Mouse (Mus musculus): ENCODE results near the gene Gm28729. TPM values are rescaled to one million over a fixed set of nuclear protein-coding genes. Genes with fewer than 3 reads are reported as not detected.
"Not testable (repeated sequence)": the region's sequence is repeated elsewhere in the genome, so short reads cannot be mapped to it uniquely, and the experiment has no call there.

The Gm28729 gene
- polyA plus RNA-seq, 1 experiment from 2014 or later = not detected

- Histone ChIP-seq H3K27ac (no peak overlapping the region), H3K4me1 (replicated peaks) (no peaks in the 10 kb centered on the region), H3K9ac (no peak overlapping the region), H3K36me3 (no peaks in the 10 kb centered on the region), H3K9me3 (replicated peaks) (no peaks in the 10 kb centered on the region), H3K4me2 (no peak overlapping the region), H3K4me3 (replicated peaks) (no peak overlapping the region), H3K27me3 (no peaks in the 10 kb centered on the region)
- peak; percentile 32 for DNase-seq
- WGBS (ENCODE audit: insufficient replicate concordance) = 32% methylated on average over 12 of the region's 12 CpGs
- ATAC-seq (ENCODE audit: low read depth) = no peak
Observed at GRCm38 (mm10) chr9:96491810-96492209, 33.3 kb downstream of the Gm28729 start.

GRCm38 (mm10) chr9:96487869-96488268, 37.2 kb downstream of the Gm28729 start:
- 78% methylated on average over 5 of the region's 5 CpGs for WGBS (ENCODE audit: insufficient replicate concordance)
- not testable (repeated sequence) for H3K4me2 ChIP-seq; H3K27me3 ChIP-seq; H3K27ac ChIP-seq; H3K36me3 ChIP-seq; ATAC-seq (ENCODE audit: low read depth); H3K4me3 ChIP-seq (replicated peaks); H3K9me3 ChIP-seq (replicated peaks); H3K9ac ChIP-seq; DNase-seq
- peaks cover 10% of the 10 kb centered on the region for H3K4me1 ChIP-seq (replicated peaks)

GRCm38 (mm10) chr9:96483648-96484047, 41.4 kb downstream of the Gm28729 start:
- DNase-seq = no peak
- Histone ChIP-seq H3K9ac (no peak overlapping the region), H3K27ac (no peak overlapping the region), H3K27me3 (no peaks in the 10 kb centered on the region; the same call in 1 of the 2 replicates), H3K4me1 (replicated peaks) (peaks cover 13% of the 10 kb centered on the region), H3K36me3 (no peaks in the 10 kb centered on the region), H3K4me3 (replicated peaks) (no peak overlapping the region), H3K9me3 (replicated peaks) (no peaks in the 10 kb centered on the region), H3K4me2 (no peak overlapping the region)
- no peak for ATAC-seq (ENCODE audit: low read depth)
- 45% methylated on average over 2 of the region's 2 CpGs for WGBS (ENCODE audit: insufficient replicate concordance)

GRCm38 (mm10) chr9:96483028-96483427, 42.0 kb downstream of the Gm28729 start:
- Histone ChIP-seq H3K27me3 (no peaks in the 10 kb centered on the region; the same call in 1 of the 2 replicates), H3K27ac (no peak overlapping the region), H3K4me3 (replicated peaks) (no peak overlapping the region), H3K4me1 (replicated peaks) (peaks cover 13% of the 10 kb centered on the region), H3K36me3 (no peaks in the 10 kb centered on the region), H3K4me2 (no peak overlapping the region), H3K9me3 (replicated peaks) (no peaks in the 10 kb centered on the region), H3K9ac (no peak overlapping the region)
- DNase-seq (no peak), ATAC-seq (ENCODE audit: low read depth) (no peak)
- 33% methylated on average over 3 of the region's 3 CpGs for WGBS (ENCODE audit: insufficient replicate concordance)

- peak within 1 kb of the TSS; percentile 91 for H3K4me2 ChIP-seq
Observed at GRCm38 (mm10) chr9:96478071-96478888, 46.8 kb downstream of the Gm28729 start, which contains the start of gene Rnf7. Gene Rnf7, minus strand, starts transcription at chr9:96478675.

DNA sequence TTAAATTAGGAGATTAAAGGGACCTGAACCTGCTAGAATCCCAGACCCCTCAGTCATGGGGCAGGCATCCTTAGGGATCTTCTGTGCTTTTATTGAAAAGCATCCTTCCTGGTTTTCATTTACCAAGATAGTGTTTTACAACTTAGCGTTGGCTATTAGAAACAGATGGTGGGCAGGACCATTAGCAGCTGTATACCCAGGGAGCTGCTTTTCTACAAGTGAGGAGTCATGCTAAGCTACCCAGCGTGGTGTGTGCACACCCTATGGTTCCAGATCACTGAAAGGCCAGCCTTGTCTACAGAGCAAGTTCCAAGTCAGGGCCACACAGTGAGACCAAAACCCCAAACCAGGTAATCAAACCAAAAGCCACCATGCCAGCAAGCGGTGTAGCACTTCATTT, 52.7 kb downstream of the Gm28729 start:
- ATAC-seq (ENCODE audit: low read depth) (no peak), DNase-seq (no peak)
- H3K9ac ChIP-seq = no peak overlapping the region
- peaks cover 39% of the 10 kb centered on the region for H3K36me3 ChIP-seq
- no peak overlapping the region for H3K4me2 ChIP-seq
- H3K4me3 ChIP-seq (replicated peaks) = no peak overlapping the region
- peaks cover 13% of the 10 kb centered on the region for H3K4me1 ChIP-seq (replicated peaks)
- no peak overlapping the region for H3K27ac ChIP-seq
- 86% methylated on average over 3 of the region's 3 CpGs for WGBS (ENCODE audit: insufficient replicate concordance)
- no peaks in the 10 kb centered on the region for H3K27me3 ChIP-seq
- H3K9me3 ChIP-seq (replicated peaks) = no peaks in the 10 kb centered on the region

More at GRCm38 (mm10) chr9:96478071-96478888, 46.8 kb downstream of the Gm28729 start, which contains the start of gene Rnf7:
- 1% methylated on average over 74 of the region's 74 CpGs for WGBS (ENCODE audit: insufficient replicate concordance)
- peak; percentile 96 for DNase-seq
- H3K4me1 ChIP-seq (replicated peaks) = peaks cover 24% of the 10 kb centered on the region
- peak within 1 kb of the TSS; percentile 85 for H3K4me3 ChIP-seq (replicated peaks)
- H3K27me3 ChIP-seq = no peaks in the 10 kb centered on the region; the same call in 1 of the 2 replicates
- H3K27ac ChIP-seq = peak within 1 kb of the TSS; percentile 80
- H3K36me3 ChIP-seq = peaks cover 15% of the 10 kb centered on the region
- peak; percentile 96 for ATAC-seq (ENCODE audit: low read depth)
- H3K9ac ChIP-seq = peak within 1 kb of the TSS; percentile 84
- H3K9me3 ChIP-seq (replicated peaks) = no peaks in the 10 kb centered on the region

- H3K4me3 ChIP-seq (replicated peaks); ATAC-seq (ENCODE audit: low read depth); H3K27ac ChIP-seq; H3K27me3 ChIP-seq; H3K9ac ChIP-seq; DNase-seq; H3K4me2 ChIP-seq; H3K9me3 ChIP-seq (replicated peaks); H3K4me1 ChIP-seq (replicated peaks): not testable (repeated sequence)
- WGBS (ENCODE audit: insufficient replicate concordance) = 87% methylated on average over 4 of the region's 4 CpGs
- H3K36me3 ChIP-seq = peaks cover 43% of the 10 kb centered on the region
Observed at GRCm38 (mm10) chr9:96471681-96472080, 53.4 kb downstream of the Gm28729 start.

GRCm38 (mm10) chr9:96470266-96470974, 54.6 kb downstream of the Gm28729 start:
- H3K27ac ChIP-seq = no peak overlapping the region
- 80% methylated on average over 8 of the region's 8 CpGs for WGBS (ENCODE audit: insufficient replicate concordance)

DNA sequence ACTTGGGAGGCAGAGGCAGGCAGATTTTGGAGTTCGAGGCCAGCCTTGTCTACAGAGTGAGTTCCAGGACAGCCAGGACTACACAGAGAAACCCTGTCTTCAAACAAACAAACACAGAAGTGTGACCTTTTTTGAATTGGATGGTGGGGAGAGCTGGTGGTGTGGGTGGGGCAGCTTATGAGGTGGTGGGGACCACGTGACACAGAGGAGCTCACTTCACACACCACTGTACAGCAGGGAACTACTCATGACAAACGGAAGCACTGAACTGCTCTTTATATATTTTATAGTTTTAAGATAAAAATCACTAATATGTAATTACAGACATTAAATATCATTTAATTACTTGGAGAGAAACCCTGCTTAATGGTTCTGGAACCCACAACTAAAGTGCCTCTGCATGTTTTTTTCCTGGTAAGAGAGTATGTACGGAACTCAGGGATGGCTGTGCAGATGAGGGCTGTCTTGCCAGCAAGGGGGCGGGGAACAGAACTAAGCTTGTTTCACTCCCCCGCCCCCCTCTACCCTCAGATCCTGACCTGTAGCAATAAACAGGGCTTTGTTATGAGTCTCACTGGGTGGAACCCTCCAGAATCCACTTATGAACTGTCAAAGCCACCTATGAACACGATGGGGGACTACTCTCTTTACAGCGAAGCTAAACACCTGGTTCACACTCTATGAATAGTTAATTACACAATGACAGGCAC, 55.4 kb downstream of the Gm28729 start:
- Histone ChIP-seq H3K27ac (no peak overlapping the region), H3K27me3 (no peaks in the 10 kb centered on the region), H3K4me3 (replicated peaks) (no peak overlapping the region), H3K4me2 (no peak overlapping the region), H3K9me3 (replicated peaks) (no peaks in the 10 kb centered on the region), H3K9ac (no peak overlapping the region), H3K36me3 (peaks cover 34% of the 10 kb centered on the region), H3K4me1 (replicated peaks) (no peaks in the 10 kb centered on the region)
- no peak for ATAC-seq (ENCODE audit: low read depth)
- DNase-seq = no peak
- 76% methylated on average over 8 of the region's 8 CpGs for WGBS (ENCODE audit: insufficient replicate concordance)

More at GRCm38 (mm10) chr9:96470266-96470974, 54.6 kb downstream of the Gm28729 start:
- H3K36me3 ChIP-seq = peaks cover 40% of the 10 kb centered on the region
- no peak for ATAC-seq (ENCODE audit: low read depth)
- no peak for DNase-seq
- H3K9ac ChIP-seq = no peak overlapping the region
- H3K4me2 ChIP-seq = no peak overlapping the region
- H3K4me1 ChIP-seq (replicated peaks) = no peaks in the 10 kb centered on the region
- no peaks in the 10 kb centered on the region for H3K27me3 ChIP-seq
- H3K9me3 ChIP-seq (replicated peaks) = no peaks in the 10 kb centered on the region
- no peak overlapping the region for H3K4me3 ChIP-seq (replicated peaks)

DNA sequence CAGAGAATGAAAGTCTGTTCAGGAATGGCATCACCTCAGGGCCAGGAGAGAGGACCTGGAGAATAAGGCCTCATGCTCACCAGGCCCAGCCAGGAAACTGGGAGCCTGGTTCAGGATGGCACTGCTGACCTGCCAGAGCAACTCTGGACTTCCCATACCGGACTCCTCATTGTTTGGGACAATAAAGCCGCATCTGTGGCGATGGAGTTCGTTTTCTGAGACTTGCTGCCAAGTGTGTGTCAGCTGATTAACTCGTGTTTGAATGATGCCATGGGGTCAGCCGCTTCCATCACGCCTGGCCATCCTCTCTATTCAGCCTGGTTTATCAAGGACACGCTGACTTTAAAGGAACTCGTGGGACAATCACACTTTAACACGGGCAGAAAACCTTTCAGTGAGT, 61.4 kb downstream of the Gm28729 start:
- WGBS (ENCODE audit: insufficient replicate concordance) = 68% methylated on average over 10 of the region's 10 CpGs
- H3K9me3 ChIP-seq (replicated peaks) = no peaks in the 10 kb centered on the region; the same call in 1 of the 2 replicates
- H3K36me3 ChIP-seq = peaks cover 29% of the 10 kb centered on the region
- ATAC-seq (ENCODE audit: low read depth) (no peak), DNase-seq (no peak)
- H3K4me1 ChIP-seq (replicated peaks) = no peaks in the 10 kb centered on the region
- no peak overlapping the region for H3K4me2 ChIP-seq
- no peaks in the 10 kb centered on the region for H3K27me3 ChIP-seq
- no peak overlapping the region for H3K27ac ChIP-seq
- no peak overlapping the region for H3K9ac ChIP-seq
- H3K4me3 ChIP-seq (replicated peaks) = no peak overlapping the region

DNA sequence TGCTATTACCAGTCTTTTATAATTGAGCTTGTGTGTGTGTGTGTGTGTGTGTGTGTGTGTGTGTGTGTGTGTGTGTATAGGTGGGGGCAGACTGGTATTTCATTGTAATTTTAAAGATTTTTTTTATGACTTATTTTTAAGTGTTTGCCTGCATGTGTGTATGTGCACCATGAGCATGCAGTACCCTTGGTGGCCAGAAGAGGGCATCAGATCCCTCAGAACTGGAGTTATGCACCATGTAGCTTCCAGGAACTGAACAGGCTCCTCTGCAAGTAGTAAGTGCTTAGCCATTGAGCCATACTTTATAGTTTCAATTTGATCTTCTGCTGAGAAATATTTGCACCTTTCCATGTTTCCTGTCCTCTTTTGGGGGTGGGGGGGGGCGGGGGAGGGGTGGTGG, 63.5 kb downstream of the Gm28729 start:
- Histone ChIP-seq H3K9me3 (replicated peaks) (no peaks in the 10 kb centered on the region; the same call in 1 of the 2 replicates), H3K27ac (no peak overlapping the region), H3K36me3 (peaks cover 15% of the 10 kb centered on the region), H3K4me2 (no peak overlapping the region), H3K27me3 (no peaks in the 10 kb centered on the region), H3K4me3 (replicated peaks) (no peak overlapping the region), H3K9ac (no peak overlapping the region), H3K4me1 (replicated peaks) (no peaks in the 10 kb centered on the region)
- WGBS (ENCODE audit: insufficient replicate concordance) = 56% methylated on average over 1 of the region's 1 CpGs
- ATAC-seq (ENCODE audit: low read depth) = no peak
- no peak for DNase-seq

Measured in liver, embryonic 13.5 days (tissue).